Mouse (Mus musculus) cerebellum, adult 11-12 months (tissue): ENCODE results near the gene Yipf6.
"Not testable (repeated sequence)": the region's sequence is repeated elsewhere in the genome, so short reads cannot be mapped to it uniquely, and the experiment has no call there.

Source experiments
- DNase-seq: peaks from one replicate; pipeline ENCODE4 v3.0.0; 2022

Yipf6 gene

DNA sequence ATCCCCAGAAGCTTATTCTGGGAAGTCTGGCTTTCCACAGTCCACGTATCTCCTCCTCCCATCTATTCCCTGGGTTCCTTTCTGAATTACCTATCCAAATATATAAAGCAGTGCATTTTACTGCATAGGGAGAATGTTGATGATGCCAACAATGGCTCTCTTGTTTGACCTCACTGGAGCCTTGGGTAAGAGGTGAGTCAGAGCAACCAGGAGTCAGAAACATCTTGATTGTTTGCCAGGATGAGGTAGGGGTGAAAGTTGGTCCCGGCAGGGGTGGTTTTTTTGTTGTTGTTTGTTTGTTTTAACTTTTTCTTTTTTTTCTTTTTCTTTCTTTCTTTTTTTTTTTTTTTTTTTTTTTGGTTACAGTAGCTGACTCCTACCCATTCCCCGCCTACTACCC is at the start of gene Yipf6:
TSS of gene Yipf6 (plus strand) at position 216 of the 400 bp plus-strand sequence.
- peak; percentile 19 for DNase-seq

DNA sequence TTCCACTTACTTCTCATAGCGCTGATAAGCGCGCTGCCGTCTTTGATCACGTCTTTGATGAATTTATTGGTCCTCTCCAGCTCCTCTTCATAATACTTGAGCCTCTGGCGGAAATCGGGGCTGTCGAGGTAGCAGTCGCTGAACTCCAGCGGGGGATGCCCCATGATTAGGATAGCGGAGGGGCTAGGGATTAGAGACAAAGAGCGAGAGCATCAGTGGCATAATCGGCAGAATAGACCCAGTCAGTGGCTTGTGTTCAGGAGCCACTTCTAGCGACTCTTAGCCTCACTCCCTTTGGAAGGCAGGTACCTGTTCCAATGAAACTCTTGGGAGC is 46.1 kb upstream of the Yipf6 start:
- DNase-seq = no peak

DNA sequence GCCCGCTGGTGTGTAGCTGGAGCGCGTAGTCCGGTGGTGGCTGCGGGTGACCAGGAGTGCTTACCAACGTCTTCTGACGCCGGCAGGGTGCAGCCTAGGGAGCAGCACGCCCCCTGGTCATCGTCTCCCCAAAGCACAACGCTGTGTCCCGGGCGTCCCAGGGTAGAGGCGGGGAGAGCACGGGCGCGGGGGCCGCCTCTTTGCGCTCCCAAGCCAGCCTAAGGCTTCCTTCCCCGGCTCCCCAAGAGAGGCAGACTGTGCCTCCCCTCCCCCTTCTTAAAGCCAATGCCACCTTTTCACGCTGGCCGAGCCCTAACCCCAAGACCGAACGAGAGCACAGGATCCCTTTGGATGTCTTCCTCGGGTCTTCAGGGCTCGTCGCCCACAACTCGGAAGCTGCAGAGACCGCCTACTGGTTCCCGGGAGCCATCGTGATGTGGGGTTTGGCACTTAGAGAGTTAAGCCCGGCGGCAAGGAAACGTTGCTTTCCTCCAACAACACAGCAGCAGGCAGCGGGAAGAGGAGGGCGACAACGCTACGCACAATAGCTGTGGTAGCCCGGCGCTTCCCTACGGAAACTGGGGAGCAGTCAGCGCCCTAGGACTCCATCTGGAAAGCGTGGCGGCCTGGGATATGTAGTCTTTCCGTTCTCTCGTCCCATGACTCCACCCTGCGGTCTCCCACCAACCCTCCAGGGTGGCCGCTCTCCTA is 45.6 kb upstream of the Yipf6 start, which contains the start of gene Ophn1:
TSS of gene Ophn1 (minus strand) at position 620 of the 711 bp plus-strand sequence.
- peak; percentile 79 for DNase-seq

DNA sequence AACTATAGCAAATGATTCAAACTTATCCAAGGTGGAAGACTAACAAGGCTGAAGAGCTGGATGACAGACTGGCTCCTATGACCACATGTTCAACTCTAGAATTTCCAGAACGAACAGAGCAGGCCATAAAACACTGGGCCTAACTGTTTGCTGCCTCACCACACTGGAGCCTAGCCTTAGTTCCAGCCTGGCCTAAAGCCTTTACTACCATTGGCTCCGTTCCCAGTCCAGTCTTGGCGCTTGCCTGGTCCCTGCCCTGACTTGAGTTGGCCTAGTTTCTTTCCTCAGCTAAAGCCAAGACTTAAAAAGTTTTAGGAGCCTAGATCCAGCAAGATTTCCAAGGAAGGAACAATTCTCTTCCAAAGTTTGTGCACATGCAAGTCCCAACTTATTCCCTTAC is 37.8 kb upstream of the Yipf6 start:
- peak; percentile 14 for DNase-seq

DNA sequence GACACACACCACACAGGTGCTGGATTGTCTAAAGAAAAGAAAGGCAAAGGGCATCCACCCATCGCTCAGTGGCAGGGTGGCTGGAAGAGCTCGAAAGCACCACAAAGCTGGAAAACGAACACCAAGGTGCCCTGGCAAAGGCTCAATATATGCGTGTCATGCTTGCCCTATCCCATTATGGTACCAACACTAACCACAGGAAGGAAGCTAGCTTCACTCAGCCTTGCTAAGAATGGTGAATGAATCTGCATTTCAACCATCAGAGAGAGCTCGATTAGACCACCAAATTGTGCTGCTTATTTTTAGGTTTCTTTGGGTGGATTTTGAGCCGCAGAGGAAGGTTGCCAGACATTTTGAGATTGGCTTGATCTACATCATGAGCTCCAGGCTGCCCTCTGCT is 31.9 kb upstream of the Yipf6 start:
- no peak for DNase-seq

DNA sequence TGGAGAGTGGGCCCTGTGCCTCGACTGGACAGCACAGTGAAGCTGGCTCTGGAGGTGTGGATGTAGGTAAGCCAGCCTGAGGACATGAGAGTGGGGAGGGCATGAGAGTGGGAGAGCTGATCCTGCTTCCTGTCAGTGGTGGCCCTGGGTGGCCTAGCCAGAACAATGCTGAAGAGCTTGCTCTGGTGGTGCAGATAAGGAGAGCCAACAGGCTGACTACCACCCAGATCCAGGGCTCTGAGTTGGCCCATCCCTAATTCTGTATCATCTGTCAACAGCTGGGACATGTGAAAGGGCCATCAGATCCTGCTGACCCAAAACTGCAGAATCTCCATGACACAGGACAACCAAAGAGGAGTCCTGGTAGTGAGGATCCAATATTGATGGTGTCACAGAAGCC is 27.2 kb upstream of the Yipf6 start:
- no peak for DNase-seq

DNA sequence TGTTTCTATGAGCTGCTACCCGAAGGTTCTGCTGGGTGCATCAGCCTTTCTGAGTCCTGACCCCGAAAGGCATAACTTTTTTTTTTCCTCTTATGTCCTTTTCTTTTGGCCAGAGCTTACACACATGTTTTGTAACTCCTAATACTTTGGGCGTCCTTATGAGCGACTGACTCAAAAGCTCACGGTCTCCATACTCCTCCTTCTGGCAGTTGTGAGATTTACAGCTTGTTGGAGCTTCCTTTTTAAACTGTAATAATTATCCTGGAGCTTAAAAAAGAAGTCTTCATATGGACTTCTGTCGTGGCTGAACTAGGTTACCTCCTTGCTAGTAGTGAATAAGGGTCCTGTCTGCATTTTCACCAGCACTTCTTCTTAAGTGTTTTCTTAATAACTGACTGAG is 16.7 kb upstream of the Yipf6 start:
- no peak for DNase-seq

DNA sequence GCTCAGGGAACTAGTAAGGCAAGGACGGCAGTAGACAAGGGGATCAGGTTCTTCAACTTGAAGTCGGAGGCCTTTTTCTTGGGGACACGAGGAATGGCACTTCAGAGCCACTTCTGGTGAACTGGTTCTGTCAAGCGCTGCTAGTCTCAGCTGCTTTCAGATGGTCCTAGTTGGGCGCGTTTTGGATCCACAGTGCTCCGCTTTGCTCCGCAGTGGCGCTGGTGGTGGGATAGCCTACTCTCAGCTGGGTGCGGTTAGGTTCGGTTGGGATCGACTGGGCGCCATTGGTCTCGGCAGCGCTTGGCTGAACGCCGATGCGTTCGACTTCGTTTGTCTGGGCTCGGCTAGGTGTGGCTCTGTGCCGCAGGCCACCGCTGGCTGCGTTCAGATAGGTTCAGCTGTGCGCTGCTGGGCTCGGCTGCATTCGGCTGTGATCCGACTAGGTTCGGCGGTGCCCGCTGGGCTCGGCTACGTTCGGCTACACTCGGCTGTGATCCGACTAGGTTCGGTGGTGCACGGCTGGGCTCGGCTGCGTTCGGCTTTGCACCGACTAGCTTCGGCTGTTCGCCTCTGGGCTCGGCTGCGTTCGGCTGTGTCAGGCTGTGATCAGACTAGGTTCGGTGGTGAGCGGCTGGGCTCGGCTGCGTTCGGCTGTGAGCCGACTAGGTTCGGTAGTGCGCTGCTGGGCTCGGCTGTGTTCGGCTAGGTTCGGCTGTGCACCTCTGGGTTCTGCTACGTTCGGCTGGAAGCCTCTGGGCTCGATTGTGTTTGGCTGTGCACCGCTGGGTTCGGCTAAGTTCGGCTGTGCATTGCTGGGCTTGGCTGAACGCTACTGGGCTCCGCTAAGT is 815 bp downstream of the Yipf6 start:
- peak; percentile 96 for DNase-seq

DNA sequence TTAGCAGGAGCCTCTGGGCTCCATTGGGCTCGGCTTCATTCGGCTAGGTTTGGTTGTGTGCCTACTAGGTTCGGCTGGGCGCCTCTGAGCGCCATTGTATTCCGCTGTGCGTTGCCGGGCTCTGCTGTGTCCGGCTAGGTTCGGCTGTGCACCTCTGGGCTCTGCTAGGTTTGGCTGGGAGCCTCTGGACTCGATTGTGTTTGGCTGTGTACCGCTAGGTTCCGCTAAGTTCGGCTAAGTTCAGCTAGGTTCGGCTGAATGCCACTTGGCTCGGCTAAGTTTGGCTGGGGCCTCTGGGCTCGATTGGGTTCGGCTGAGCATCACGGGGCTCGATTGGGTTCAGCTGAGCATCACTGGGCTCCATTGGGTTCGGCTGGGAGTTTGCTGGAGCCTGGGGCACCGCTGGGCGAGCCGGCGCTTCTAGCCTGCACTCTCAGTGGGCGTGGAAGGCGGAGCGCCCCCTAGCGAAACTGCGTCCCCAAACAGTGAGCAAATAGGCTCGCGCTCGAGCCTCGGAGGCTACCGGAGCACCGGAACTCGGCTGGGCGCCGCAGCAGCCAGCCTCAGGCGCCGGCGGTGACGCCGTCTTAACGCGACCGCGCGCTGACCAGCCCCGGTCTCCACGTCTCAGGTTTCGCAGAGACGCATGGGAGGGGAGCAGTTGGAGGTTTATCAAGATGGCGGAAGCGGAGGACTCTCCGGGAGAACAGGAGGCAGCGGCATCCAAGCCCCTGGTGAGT is 1.6 kb downstream of the Yipf6 start:
- DNase-seq = peak; percentile 93

DNA sequence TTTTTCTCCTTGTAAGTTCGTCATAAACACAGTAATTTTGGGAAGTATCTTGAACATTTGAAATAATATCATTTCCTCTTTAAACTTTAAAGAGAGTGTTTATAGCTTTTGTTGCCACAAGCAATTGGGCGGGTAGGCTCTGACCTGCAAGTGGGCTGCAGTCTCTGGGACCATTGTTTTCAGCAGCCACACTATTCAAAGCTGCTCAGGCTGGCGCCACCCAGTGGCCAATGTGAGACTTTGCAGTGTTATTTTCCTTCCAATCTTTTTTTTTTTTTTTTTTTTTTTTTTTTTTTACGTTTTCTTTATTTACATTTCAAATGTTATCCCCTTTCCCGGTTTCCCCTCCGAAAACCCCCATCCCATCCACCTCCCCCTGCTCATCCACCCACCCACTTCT is 17.8 kb downstream of the Yipf6 start:
- DNase-seq = peak; percentile 12

DNA sequence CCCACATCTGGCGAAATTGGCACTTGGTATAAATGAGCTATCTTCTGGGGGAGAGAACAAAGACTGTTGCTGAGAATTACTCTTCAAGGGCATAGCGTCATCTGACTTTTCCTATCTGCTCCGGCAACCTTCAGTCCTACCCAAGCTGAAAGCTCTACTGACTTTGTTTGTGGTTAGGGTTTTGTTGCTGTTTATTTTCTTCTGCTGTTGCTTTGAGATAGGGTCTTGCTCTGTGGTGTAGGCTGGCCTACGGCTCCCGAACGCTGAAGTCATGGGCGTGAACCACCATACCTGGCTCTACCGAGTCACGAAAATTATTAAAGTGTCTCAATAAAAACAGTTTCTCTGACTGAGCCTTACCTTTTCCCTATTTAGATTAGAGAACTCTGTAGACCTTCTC is 22.2 kb downstream of the Yipf6 start:
- DNase-seq = no peak

DNA sequence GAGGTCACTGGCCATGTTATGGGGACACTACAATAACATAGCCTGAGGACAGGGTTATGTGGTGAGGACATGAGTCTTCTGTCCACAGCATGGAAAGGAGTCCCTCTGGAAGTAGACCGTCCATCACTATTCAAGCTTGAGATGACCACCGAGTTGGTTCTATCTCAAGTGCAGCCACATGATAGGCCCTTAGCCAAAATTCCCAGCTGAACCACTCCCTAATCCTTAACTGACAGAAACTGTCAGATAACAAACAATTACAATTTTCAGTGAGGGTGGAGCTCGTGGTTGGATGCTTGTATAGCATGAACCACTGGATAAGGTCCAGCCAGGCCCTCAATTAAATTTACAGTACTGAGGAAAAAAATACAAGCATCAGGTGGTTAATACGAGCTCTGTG is 22.9 kb downstream of the Yipf6 start:
- DNase-seq = no peak

DNA sequence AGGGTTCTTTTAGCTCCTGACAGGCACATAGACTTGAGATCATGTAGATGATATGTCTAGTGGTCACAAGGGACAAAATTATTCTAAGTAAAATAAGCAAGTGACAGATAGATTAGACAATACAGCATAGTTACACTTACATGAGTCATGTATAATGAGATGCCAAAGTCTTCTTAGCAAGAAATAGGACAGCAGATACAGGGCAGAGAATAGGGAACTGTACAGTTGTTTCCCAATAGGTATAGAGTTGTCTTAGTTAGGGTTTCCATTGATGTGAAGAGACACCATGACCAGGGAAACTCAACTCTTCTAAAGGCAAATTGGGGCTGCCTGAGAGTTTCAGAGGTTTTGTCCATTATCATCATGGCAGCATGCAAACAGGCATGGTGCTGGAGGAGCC is 27.6 kb downstream of the Yipf6 start:
- DNase-seq = no peak

DNA sequence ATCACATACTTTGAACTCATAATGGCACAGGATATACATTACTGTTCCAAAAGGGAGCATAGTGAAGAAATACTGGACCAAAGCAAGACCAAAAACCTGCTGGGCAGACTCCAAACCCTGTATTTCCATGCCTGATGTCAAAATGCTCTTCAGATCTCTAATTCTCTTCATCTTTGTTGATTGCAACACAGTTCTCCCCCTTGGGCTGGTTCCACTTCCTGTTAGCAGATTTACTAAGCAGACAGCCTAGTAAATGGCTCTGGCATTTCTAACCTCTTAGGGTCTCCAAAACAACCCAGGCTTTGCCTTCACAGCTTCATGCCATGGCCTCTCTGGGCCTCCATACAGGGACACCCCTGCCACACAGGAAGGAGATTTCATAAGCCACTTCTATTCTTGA is 28.4 kb downstream of the Yipf6 start:
- no peak for DNase-seq

DNA sequence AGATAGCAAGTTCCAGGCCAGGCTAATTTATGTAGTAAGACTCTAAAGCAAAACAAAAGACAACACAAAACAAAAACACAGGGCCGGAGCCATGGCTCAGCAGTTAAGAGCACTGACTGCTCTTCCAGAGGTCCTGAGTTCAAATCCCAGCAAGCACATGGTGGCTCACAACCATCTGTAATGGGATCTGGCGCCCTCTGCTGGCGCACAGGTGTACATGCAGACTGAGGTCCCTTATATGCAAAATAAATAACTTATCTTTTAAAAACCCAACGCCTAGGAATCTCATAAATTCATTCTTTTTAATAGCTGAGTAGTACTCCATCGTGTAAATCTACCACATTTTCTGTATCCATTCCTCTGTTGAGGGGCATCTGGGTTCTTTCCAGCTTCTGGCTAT is 50.5 kb downstream of the Yipf6 start:
- not testable (repeated sequence) for DNase-seq

DNA sequence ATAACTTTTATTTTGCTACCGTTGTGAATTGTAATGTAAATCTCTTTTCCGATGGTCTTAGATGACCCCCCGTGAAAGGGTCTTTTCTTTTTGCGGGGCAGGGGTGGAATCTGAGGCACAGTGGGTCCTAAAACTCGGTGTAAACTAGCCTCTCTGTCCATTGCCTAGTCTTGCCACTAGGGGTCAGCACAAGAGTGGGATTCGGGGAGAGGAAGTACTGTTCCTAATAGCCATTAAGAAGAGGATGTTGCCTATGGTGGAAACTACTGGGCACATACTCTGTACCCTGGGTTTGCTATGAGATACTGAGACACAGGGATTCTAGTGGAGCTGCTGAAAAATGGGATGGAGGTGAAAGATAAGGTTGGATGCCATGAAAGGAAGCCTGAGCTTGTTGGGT is 53.5 kb downstream of the Yipf6 start:
- DNase-seq = no peak
